In the genomic region with DNA sequence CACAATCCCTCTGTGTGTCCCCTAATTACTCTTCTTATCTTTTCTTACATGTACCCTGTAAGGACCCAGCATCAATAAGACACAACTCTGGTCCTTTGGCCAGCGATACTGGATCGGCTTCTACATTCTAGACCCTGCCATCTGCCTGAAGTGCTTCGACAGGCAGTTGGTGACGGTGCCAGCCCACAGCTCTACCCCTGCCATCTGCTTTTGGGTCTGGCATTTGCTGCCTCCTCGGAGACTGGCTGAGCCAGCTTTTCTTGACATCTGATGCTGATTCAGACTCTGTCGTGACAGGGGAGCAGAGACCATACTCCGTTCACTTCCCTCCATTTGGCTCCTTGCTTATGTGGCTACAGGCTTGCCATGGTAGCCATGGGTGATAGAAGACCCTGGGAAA, we compare ENCODE assay signal across 18 mouse cellular contexts. TPM values are rescaled to one million over a fixed set of nuclear protein-coding genes. Genes with fewer than 3 reads are reported as not detected.
A peak's percentile ranks its signal among the peaks of the same experiment; 100 is the strongest.
DNase-seq lines count a peak whose midpoint lies in the region; ATAC-seq lines count a peak whose summit lies in the region.
"Had no signal": no experiment of that assay in that cellular context is flagged by ENCODE, and none has a peak within 500 bp of the region (broad histone marks: within the 10 kb centered on the region; RNA-seq: fewer than 3 reads in every experiment).

No protein-coding gene starts in this region.

- peak; percentile 40 to 56 for DNase-seq in left cerebral cortex, adult 18-20 months (ENCODE audit: low spot score in 2 of 2)
- no peak for DNase-seq in left cerebral cortex, adult 11 months (ENCODE audit: low spot score)
- DNase-seq in cerebellum, adult 18-20 months = peak; percentile 73 to 84
- DNase-seq in left cerebral cortex, postnatal 36 days (ENCODE audit: low spot score in 2 of 2) = peak; percentile 45 to 55
- DNase-seq in adrenal gland, postnatal 14 days = no peak
- DNase-seq in heart, postnatal 10 days = no peak
- DNase-seq: kidney, postnatal 4 days; lung, postnatal 4 days; retina, postnatal 1 day; thymus, postnatal 25 days had no signal

- H3K4me3 ChIP-seq in forebrain, embryonic 16.5 days (replicated peaks; ENCODE audit: low read length) = no peak overlapping the region
- H3K4me3 ChIP-seq: embryonic facial prominence, embryonic 12.5 days; limb, embryonic 12.5 days had no signal

- 50% methylated on average over 7 of the region's 7 CpGs for WGBS in forebrain, embryonic 16.5 days

- H3K27me3 ChIP-seq in forebrain, embryonic 16.5 days (replicated peaks; ENCODE audit: control insufficient read depth, insufficient read depth, low read length) = no peaks in the 10 kb centered on the region

- ATAC-seq in forebrain, embryonic 16.5 days = peak; percentile 90
- ATAC-seq: CD4-positive, CD25-positive, alpha-beta regulatory T cell, adult 4 months; intestine, embryonic 16.5 days had no signal

- no peak overlapping the region for H3K4me2 ChIP-seq in forebrain, embryonic 16.5 days (ENCODE audit: low read length)
- H3K4me2 ChIP-seq: embryonic facial prominence, embryonic 12.5 days; limb, embryonic 12.5 days had no signal

- peak overlapping the region; percentile 81 for H3K27ac ChIP-seq in forebrain, embryonic 16.5 days (ENCODE audit: low read length)
- H3K27ac ChIP-seq: embryonic facial prominence, embryonic 12.5 days; limb, embryonic 12.5 days had no signal

- H3K9me3 ChIP-seq in forebrain, embryonic 16.5 days (ENCODE audit: control insufficient read depth, low read length) = no peaks in the 10 kb centered on the region
- H3K9me3 ChIP-seq: embryonic facial prominence, embryonic 12.5 days; limb, embryonic 12.5 days had no signal

- intact Hi-C loops in left cerebral cortex, postnatal 36 days (cut with DNase I) = no loop called here
- intact Hi-C loops in heart, postnatal 10 days (cut with DNase I) = no loop called here

- peaks cover 20% of the 10 kb centered on the region for H3K4me1 ChIP-seq in forebrain, embryonic 16.5 days (replicated peaks; ENCODE audit: control insufficient read depth, insufficient read depth, low read length)
- H3K4me1 ChIP-seq: embryonic facial prominence, embryonic 12.5 days; limb, embryonic 12.5 days had no signal

- H3K9ac ChIP-seq in forebrain, embryonic 16.5 days (replicated peaks; ENCODE audit: low read depth, low read length) = no peak overlapping the region
- H3K9ac ChIP-seq: embryonic facial prominence, embryonic 12.5 days; limb, embryonic 12.5 days had no signal

- H3K36me3 ChIP-seq in forebrain, embryonic 16.5 days (ENCODE audit: control insufficient read depth, insufficient read depth) = no peaks in the 10 kb centered on the region
- H3K36me3 ChIP-seq: embryonic facial prominence, embryonic 12.5 days; limb, embryonic 12.5 days had no signal

RNA-seq across cellular contexts. Expression of gene Kdf1, which starts 9.8 kb away (rescaled TPM):
- under 1 TPM; 0.42 to 0.54 TPM for total RNA-seq in left cerebral cortex, adult 18-20 months (2021)
- polyA plus RNA-seq in forebrain, embryonic 16.5 days (2015; fragmentation: Nextera tagmentation; extraction: Ambion mirVana) = 0.35 and 0.44 TPM in 2 replicates
- not detected for total RNA-seq in left cerebral cortex, postnatal 36 days (2021)
- 1.8 and 2.0 TPM in 2 replicates for total RNA-seq in adrenal gland, postnatal 14 days (2021)
- not detected for total RNA-seq in heart, postnatal 10 days (2021)

RNA-seq across cellular contexts. Expression of gene Trnp1, which starts 10.6 kb away (rescaled TPM):
- total RNA-seq in left cerebral cortex, adult 18-20 months (2021) = 100 to 1,000 TPM; 164 to 182 TPM
- polyA plus RNA-seq in forebrain, embryonic 16.5 days (2015; fragmentation: Nextera tagmentation; extraction: Ambion mirVana) = 6.5 and 9.2 TPM in 2 replicates
- 100 to 1,000 TPM; 168 to 210 TPM for total RNA-seq in left cerebral cortex, postnatal 36 days (2021)
- 4.0 and 8.6 TPM in 2 replicates for total RNA-seq in adrenal gland, postnatal 14 days (2021)
- 1 to 10 TPM; 1.6 to 2.8 TPM for total RNA-seq in heart, postnatal 10 days (2021)
- polyA plus RNA-seq: CD4-positive, CD25-positive, alpha-beta regulatory T cell, adult 4 months; liver, embryonic 16.5 days had no signal

RNA-seq across cellular contexts. Expression of gene Tent5b, which starts 29.1 kb away (rescaled TPM):
- under 1 TPM in 1 of 2 experiments, not detected in 1; 0.14 TPM for total RNA-seq in left cerebral cortex, adult 18-20 months (2021)
- polyA plus RNA-seq in forebrain, embryonic 16.5 days (2015; fragmentation: Nextera tagmentation; extraction: Ambion mirVana) = 0.09 and 0.14 TPM in 2 replicates
- total RNA-seq in left cerebral cortex, postnatal 36 days (2021) = not detected
- 0.67 and 2.0 TPM in 2 replicates for total RNA-seq in adrenal gland, postnatal 14 days (2021)
- 1 to 10 TPM in 1 of 2 experiments, under 1 TPM in 1; 0.87 to 8.5 TPM for total RNA-seq in heart, postnatal 10 days (2021)
- polyA plus RNA-seq: CD4-positive, CD25-positive, alpha-beta regulatory T cell, adult 4 months; neural tube, embryonic 14.5 days had no signal

RNA-seq across cellular contexts. Expression of gene Nudc, which starts 36.8 kb away (rescaled TPM):
- 100 to 1,000 TPM; 148 to 156 TPM for total RNA-seq in left cerebral cortex, adult 18-20 months (2021)
- 256 and 259 TPM in 2 replicates for polyA plus RNA-seq in forebrain, embryonic 16.5 days (2015; fragmentation: Nextera tagmentation; extraction: Ambion mirVana)
- total RNA-seq in left cerebral cortex, postnatal 36 days (2021) = 100 to 1,000 TPM; 139 to 143 TPM
- 159 and 160 TPM in 2 replicates for total RNA-seq in adrenal gland, postnatal 14 days (2021)
- total RNA-seq in heart, postnatal 10 days (2021) = 10 to 100 TPM; 71.0 to 74.5 TPM

RNA-seq across cellular contexts. Expression of gene Nr0b2, which starts 44.2 kb away (rescaled TPM):
- total RNA-seq in left cerebral cortex, adult 18-20 months (2021) = not detected
- not detected in 2 replicates for polyA plus RNA-seq in forebrain, embryonic 16.5 days (2015; fragmentation: Nextera tagmentation; extraction: Ambion mirVana)
- not detected for total RNA-seq in left cerebral cortex, postnatal 36 days (2021)
- 32.6 and 34.2 TPM in 2 replicates for total RNA-seq in adrenal gland, postnatal 14 days (2021)
- 10 to 100 TPM; 13.9 to 20.4 TPM for total RNA-seq in heart, postnatal 10 days (2021)
- polyA plus RNA-seq: embryonic facial prominence, embryonic 12.5 days; gonadal fat pad, adult 2 months; limb, embryonic 12.5 days; neural tube, embryonic 14.5 days had no signal

Comparison
In these comparisons a context has a peak if more than half of its experiments do, and no peak if none do; other contexts are left out.
1. DNase-seq: peak in left cerebral cortex, adult 18-20 months (2 of 2), cerebellum, adult 18-20 months (2 of 2) and left cerebral cortex, postnatal 36 days (2 of 2); none in left cerebral cortex, adult 11 months (single experiment), adrenal gland, postnatal 14 days (single experiment) and heart, postnatal 10 days (0 of 2).
2. RNA of gene Trnp1, which starts 10.6 kb away (total RNA-seq): 168 to 210 TPM in left cerebral cortex, postnatal 36 days and 164 to 182 TPM in left cerebral cortex, adult 18-20 months; 4.0 to 8.6 TPM in adrenal gland, postnatal 14 days and 1.6 to 2.8 TPM in heart, postnatal 10 days; every median in the first group is over 10 times any median in the second.